Mouse (Mus musculus) frontal cortex, adult (tissue): ENCODE measurements around the gene Wdr70.
A peak's percentile ranks its signal among the peaks of the same experiment; 100 is the strongest.

Experiments used
- ATAC-seq: cut with Nextera tagmentation; 2 replicates; pipeline ENCODE4 v1.9.2; 2017; ENCODE audit warnings: mild to moderate bottlenecking, moderate library complexity, mixed read lengths; ENCODE audit not compliant: low TSS enrichment

Gene Wdr70

GRCm38 (mm10) chr15:7934580-7934979, 164.4 kb downstream of the Wdr70 start:
- ATAC-seq, result no peak

- no peak for ATAC-seq
Measured at GRCm38 (mm10) chr15:7934105-7934504, 164.9 kb downstream of the Wdr70 start.

- ATAC-seq, result peak; percentile 97
Measured at GRCm38 (mm10) chr15:7931605-7932008, 167.4 kb downstream of the Wdr70 start.

- no peak for ATAC-seq
Measured at GRCm38 (mm10) chr15:7925382-7925781, 173.6 kb downstream of the Wdr70 start.

- no peak for ATAC-seq
Measured at GRCm38 (mm10) chr15:7923281-7923680, 175.7 kb downstream of the Wdr70 start.

GRCm38 (mm10) chr15:7922291-7923037, 176.5 kb downstream of the Wdr70 start:
- ATAC-seq, result no peak

- ATAC-seq, result no peak
Measured at GRCm38 (mm10) chr15:7921124-7921523, 177.9 kb downstream of the Wdr70 start.

- no peak for ATAC-seq
Measured at GRCm38 (mm10) chr15:7906491-7907035, 192.4 kb downstream of the Wdr70 start.

GRCm38 (mm10) chr15:7899286-7899685, 199.7 kb downstream of the Wdr70 start:
- ATAC-seq, result no peak

- ATAC-seq, result no peak
Measured at GRCm38 (mm10) chr15:7891547-7892282, 207.3 kb downstream of the Wdr70 start.

- ATAC-seq, result no peak
Measured at GRCm38 (mm10) chr15:7890286-7890685, 208.7 kb downstream of the Wdr70 start.

- ATAC-seq, result no peak
Measured at GRCm38 (mm10) chr15:7889362-7889674, 209.7 kb downstream of the Wdr70 start.

GRCm38 (mm10) chr15:7888617-7889361, 210.2 kb downstream of the Wdr70 start:
- no peak for ATAC-seq

GRCm38 (mm10) chr15:7886591-7886990, 212.4 kb downstream of the Wdr70 start:
- no peak for ATAC-seq

GRCm38 (mm10) chr15:7885106-7885505, 213.9 kb downstream of the Wdr70 start:
- ATAC-seq, result no peak

- no peak for ATAC-seq
Measured at GRCm38 (mm10) chr15:7884181-7884580, 214.8 kb downstream of the Wdr70 start.

GRCm38 (mm10) chr15:7879956-7880355, 219.1 kb downstream of the Wdr70 start:
- ATAC-seq, result no peak

- ATAC-seq, result no peak
Measured at GRCm38 (mm10) chr15:7878861-7879260, 220.1 kb downstream of the Wdr70 start.

GRCm38 (mm10) chr15:7877560-7878467, 221.2 kb downstream of the Wdr70 start:
- no peak for ATAC-seq

- ATAC-seq, result peak; percentile 64
Measured at GRCm38 (mm10) chr15:7875879-7876278, 223.1 kb downstream of the Wdr70 start.

GRCm38 (mm10) chr15:7872473-7872872, 226.5 kb downstream of the Wdr70 start:
- no peak for ATAC-seq
